Mouse (Mus musculus) G1E (cell line): ENCODE results near the gene Cp.

Source experiments
- CTCF ChIP-seq: IDR thresholded peaks from 2 replicates; pipeline ENCODE4 v1.5.1; 2012; ENCODE audit warnings: low read depth, low read length, inconsistent platforms, mixed read lengths
- GATA1 ChIP-seq: IDR thresholded peaks from 2 replicates; pipeline ENCODE4 v1.6.1; 2012; ENCODE audit warnings: borderline replicate concordance, low read length, inconsistent platforms, mixed read lengths
- GATA2 ChIP-seq: IDR thresholded peaks from 2 replicates; pipeline ENCODE4 v1.6.1; 2012; ENCODE audit warnings: low read depth, low read length, inconsistent platforms, borderline replicate concordance
- TAL1 ChIP-seq: conservative IDR thresholded peaks from 2 replicates; pipeline ENCODE4 v1.6.1; 2012; ENCODE audit warnings: low read depth, low read length, inconsistent platforms, mixed read lengths

- TF ChIP-seq CTCF (no peak), GATA1 (no peak), TAL1 (no peak), GATA2 (no peak)
Measured at GRCm38 (mm10) chr3:19960570-19961114, 3.8 kb downstream of the Cp start.
